Mouse (Mus musculus) erythroblast, embryonic 14.5 days (primary cell): Measurements from ENCODE around the gene Gm38655. TPM values are rescaled to one million over a fixed set of nuclear protein-coding genes. Genes with fewer than 3 reads are reported as not detected.
"Not testable (repeated sequence)": the region's sequence is repeated elsewhere in the genome, so short reads cannot be mapped to it uniquely, and the experiment has no call there.

ENCODE experiments used
- H3K27me3 ChIP-seq: 2 replicates; pipeline ENCODE4 v1.6.1; 2012; ENCODE audit warnings: inconsistent platforms; ENCODE audit not compliant: control insufficient read depth
- H3K36me3 ChIP-seq: 2 replicates; pipeline ENCODE4 v1.6.1; 2012; ENCODE audit warnings: mild to moderate bottlenecking, inconsistent platforms; ENCODE audit not compliant: control insufficient read depth
- H3K4me1 ChIP-seq: 2 replicates; pipeline ENCODE4 v1.6.1; 2012; ENCODE audit warnings: inconsistent platforms; ENCODE audit not compliant: control insufficient read depth
- H3K4me3 ChIP-seq: replicated peaks from 2 replicates; pipeline ENCODE3; 2012; ENCODE audit warnings: moderate library complexity, mild to moderate bottlenecking, inconsistent platforms
- H3K9me3 ChIP-seq: 2 replicates; pipeline ENCODE4 v1.6.1; 2012; ENCODE audit warnings: low read length, inconsistent platforms, mixed read lengths; ENCODE audit not compliant: control insufficient read depth
- GATA1 ChIP-seq: IDR thresholded peaks from 2 replicates; pipeline ENCODE4 v1.6.1; 2012; ENCODE audit warnings: low read length, inconsistent platforms, mixed read lengths
- TAL1 ChIP-seq: IDR thresholded peaks from 3 replicates; pipeline ENCODE4 v1.6.1; 2012; ENCODE audit warnings: low read length, inconsistent platforms, mixed read lengths
- polyA plus RNA-seq: library from polyadenylated mRNA; stranded (reverse); fragments of >175 nt; gene quantifications from 2 replicates; pipeline ENCODE4 v1.2.3, GENCODE M21; 2012

Gene Gm38655
- polyA plus RNA-seq = not detected in 2 replicates

- Histone ChIP-seq H3K27me3 (peaks cover 11% of the 10 kb centered on the region), H3K4me3 (no peak within 1 kb of the TSS), H3K4me1 (peaks cover 12% of the 10 kb centered on the region), H3K36me3 (no peaks in the 10 kb centered on the region), H3K9me3 (no peaks in the 10 kb centered on the region)
- TF ChIP-seq GATA1 (no peak), TAL1 (no peak)
Observed at GRCm38 (mm10) chr17:25175411-25175810, at the start of gene Gm38655. Gm38655 (minus strand) TSS chr17:25175471.

- peaks cover 85% of the 10 kb centered on the region for H3K4me1 ChIP-seq
- no peak for TF ChIP-seq TAL1
- no peak for TF ChIP-seq GATA1
- H3K4me3 ChIP-seq = peak overlapping the region; percentile 68
- no peaks in the 10 kb centered on the region for H3K27me3 ChIP-seq
- H3K9me3 ChIP-seq = no peaks in the 10 kb centered on the region
- peaks cover 60% of the 10 kb centered on the region for H3K36me3 ChIP-seq
Observed at GRCm38 (mm10) chr17:25224586-25225222, 49.4 kb upstream of the Gm38655 start.

GRCm38 (mm10) chr17:25222951-25223601 is 47.8 kb upstream of the Gm38655 start:
- Histone ChIP-seq H3K4me3 (peak overlapping the region; percentile 68), H3K4me1 (peaks cover 73% of the 10 kb centered on the region), H3K36me3 (peaks cover 53% of the 10 kb centered on the region), H3K27me3 (no peaks in the 10 kb centered on the region), H3K9me3 (no peaks in the 10 kb centered on the region)
- no peak for TF ChIP-seq GATA1
- peak; percentile 38; the same call in 2 of the 3 replicates for TF ChIP-seq TAL1

GRCm38 (mm10) chr17:25222504-25222940 is 47.3 kb upstream of the Gm38655 start:
- not testable (repeated sequence) for H3K27me3 ChIP-seq, H3K9me3 ChIP-seq
- Histone ChIP-seq H3K36me3 (peaks cover 50% of the 10 kb centered on the region), H3K4me3 (peak overlapping the region; percentile 68), H3K4me1 (peaks cover 67% of the 10 kb centered on the region)

- Histone ChIP-seq H3K36me3 (peaks cover 47% of the 10 kb centered on the region), H3K4me3 (peak overlapping the region; percentile 67), H3K27me3 (no peaks in the 10 kb centered on the region), H3K4me1 (peaks cover 62% of the 10 kb centered on the region), H3K9me3 (no peaks in the 10 kb centered on the region)
- TF ChIP-seq TAL1 = no peak
- TF ChIP-seq GATA1 = no peak
Observed at GRCm38 (mm10) chr17:25221821-25222503, 46.7 kb upstream of the Gm38655 start.

GRCm38 (mm10) chr17:25220746-25221145 is 45.5 kb upstream of the Gm38655 start:
- no peaks in the 10 kb centered on the region for H3K27me3 ChIP-seq
- H3K4me1 ChIP-seq = peaks cover 49% of the 10 kb centered on the region
- H3K4me3 ChIP-seq = no peak overlapping the region
- peaks cover 41% of the 10 kb centered on the region for H3K36me3 ChIP-seq
- no peaks in the 10 kb centered on the region for H3K9me3 ChIP-seq
- no peak for TF ChIP-seq GATA1
- no peak for TF ChIP-seq TAL1

GRCm38 (mm10) chr17:25219492-25220295 is 44.4 kb upstream of the Gm38655 start:
- peaks cover 43% of the 10 kb centered on the region for H3K36me3 ChIP-seq
- no peak overlapping the region for H3K4me3 ChIP-seq
- TF ChIP-seq TAL1 = no peak
- no peaks in the 10 kb centered on the region for H3K9me3 ChIP-seq
- no peaks in the 10 kb centered on the region for H3K27me3 ChIP-seq
- H3K4me1 ChIP-seq = peaks cover 39% of the 10 kb centered on the region

- Histone ChIP-seq H3K4me3 (no peak overlapping the region), H3K4me1 (peaks cover 32% of the 10 kb centered on the region), H3K27me3 (no peaks in the 10 kb centered on the region), H3K36me3 (peaks cover 44% of the 10 kb centered on the region), H3K9me3 (no peaks in the 10 kb centered on the region)
- TF ChIP-seq GATA1 (no peak), TAL1 (no peak)
Observed at GRCm38 (mm10) chr17:25218967-25219366, 43.7 kb upstream of the Gm38655 start.

GRCm38 (mm10) chr17:25215431-25215830 is 40.2 kb upstream of the Gm38655 start:
- no peak for TF ChIP-seq TAL1
- TF ChIP-seq GATA1 = no peak
- Histone ChIP-seq H3K36me3 (peaks cover 58% of the 10 kb centered on the region), H3K27me3 (no peaks in the 10 kb centered on the region), H3K9me3 (no peaks in the 10 kb centered on the region), H3K4me1 (peaks cover 1% of the 10 kb centered on the region), H3K4me3 (no peak overlapping the region)
